ENCODE assay signal across 9 mouse cellular contexts in genomic region chr9:44723521-44724041, GRCm38 (mm10). TPM values are rescaled to one million over a fixed set of nuclear protein-coding genes. Genes with fewer than 3 reads are reported as not detected.
DNase-seq lines count a peak whose midpoint lies in the region; ATAC-seq lines count a peak whose summit lies in the region.
"Had no signal": no experiment of that assay in that cellular context is flagged by ENCODE, and none has a peak within 500 bp of the region (broad histone marks: within the 10 kb centered on the region; RNA-seq: fewer than 3 reads in every experiment).

No protein-coding gene starts in this region.

- 70% methylated on average over 11 of the region's 11 CpGs for WGBS in kidney, embryonic 15.5 days
- WGBS in embryonic facial prominence, embryonic 11.5 days, result 78% methylated on average over 11 of the region's 11 CpGs
- WGBS in hindbrain, embryonic 10.5 days, result 74% methylated on average over 11 of the region's 11 CpGs
- 64% methylated on average over 11 of the region's 11 CpGs for WGBS in midbrain, embryonic 16.5 days

- peaks cover 87% of the 10 kb centered on the region for H3K4me1 ChIP-seq in kidney, embryonic 15.5 days
- H3K4me1 ChIP-seq in embryonic facial prominence, embryonic 11.5 days (ENCODE audit: control insufficient read depth, insufficient read depth, low read length), result peaks cover 14% of the 10 kb centered on the region
- H3K4me1 ChIP-seq in hindbrain, embryonic 10.5 days (replicated peaks), result peaks cover 94% of the 10 kb centered on the region
- peaks cover 51% of the 10 kb centered on the region for H3K4me1 ChIP-seq in midbrain, embryonic 16.5 days (ENCODE audit: control insufficient read depth, insufficient read depth, low read length)

- H3K27me3 ChIP-seq in kidney, embryonic 15.5 days, result no peaks in the 10 kb centered on the region
- no peaks in the 10 kb centered on the region for H3K27me3 ChIP-seq in embryonic facial prominence, embryonic 11.5 days (ENCODE audit: control insufficient read depth, insufficient read depth, low read length)
- H3K27me3 ChIP-seq in hindbrain, embryonic 10.5 days (ENCODE audit: insufficient read depth, poor library complexity, severe bottlenecking), result no peaks in the 10 kb centered on the region
- H3K27me3 ChIP-seq in midbrain, embryonic 16.5 days (ENCODE audit: control insufficient read depth, insufficient read depth, low read depth, low read length), result no peaks in the 10 kb centered on the region

- DNase-seq in kidney, postnatal 14 days, result no peak
- no peak for DNase-seq in embryonic facial prominence, embryonic 11.5 days (ENCODE audit: low spot score)
- no peak for DNase-seq in hindbrain, embryonic 10.5 days (ENCODE audit: low spot score)
- no peak for DNase-seq in right cerebral cortex, postnatal 14 days
- no peak for DNase-seq in gastrocnemius, postnatal 14 days
- DNase-seq in layer of hippocampus, adult 9-10 months (ENCODE audit: low spot score), result no peak

- H3K4me3 ChIP-seq in kidney, embryonic 15.5 days (replicated peaks), result no peak overlapping the region
- H3K4me3 ChIP-seq in embryonic facial prominence, embryonic 11.5 days (ENCODE audit: low read depth, low read length), result no peak overlapping the region
- H3K4me3 ChIP-seq in hindbrain, embryonic 10.5 days, result peak overlapping the region; percentile 5; the same call in 1 of the 2 replicates
- no peak overlapping the region for H3K4me3 ChIP-seq in midbrain, embryonic 16.5 days (ENCODE audit: low read depth, low read length)

- H3K9ac ChIP-seq in kidney, embryonic 15.5 days, result no peak overlapping the region
- peak overlapping the region; percentile 34 for H3K9ac ChIP-seq in embryonic facial prominence, embryonic 11.5 days (replicated peaks; ENCODE audit: low read length)
- H3K9ac ChIP-seq in midbrain, embryonic 16.5 days (ENCODE audit: low read depth, low read length), result no peak overlapping the region

- intact Hi-C loops in gastrocnemius, postnatal 14 days (cut with DNase I; ENCODE audit: low total_unique reads), result no loop called here

- H3K36me3 ChIP-seq in kidney, embryonic 15.5 days, result peaks cover 24% of the 10 kb centered on the region
- no peaks in the 10 kb centered on the region for H3K36me3 ChIP-seq in embryonic facial prominence, embryonic 11.5 days (replicated peaks; ENCODE audit: control insufficient read depth, insufficient read depth, low read depth, low read length)
- no peaks in the 10 kb centered on the region for H3K36me3 ChIP-seq in hindbrain, embryonic 10.5 days
- no peaks in the 10 kb centered on the region for H3K36me3 ChIP-seq in midbrain, embryonic 16.5 days (ENCODE audit: control insufficient read depth, insufficient read depth, low read length)

- no peak for ATAC-seq in kidney, embryonic 15.5 days (replicated peaks; ENCODE audit: low FRiP score)
- no peak for ATAC-seq in embryonic facial prominence, embryonic 11.5 days (replicated peaks; ENCODE audit: insufficient number of reproducible peaks, low FRiP score, low TSS enrichment, low read depth)
- ATAC-seq in midbrain, embryonic 16.5 days, result no peak

- peak overlapping the region; percentile 64 for H3K27ac ChIP-seq in kidney, embryonic 15.5 days
- H3K27ac ChIP-seq in embryonic facial prominence, embryonic 11.5 days (replicated peaks; ENCODE audit: low read depth, low read length), result peak overlapping the region; percentile 52; the same call in 1 of the 2 replicates
- H3K27ac ChIP-seq in hindbrain, embryonic 10.5 days, result peak overlapping the region; percentile 73
- peak overlapping the region; percentile 32 for H3K27ac ChIP-seq in midbrain, embryonic 16.5 days (ENCODE audit: low read length)

- H3K9me3 ChIP-seq in kidney, embryonic 15.5 days (replicated peaks), result no peaks in the 10 kb centered on the region
- no peaks in the 10 kb centered on the region for H3K9me3 ChIP-seq in embryonic facial prominence, embryonic 11.5 days (replicated peaks; ENCODE audit: control insufficient read depth, low read length)
- no peaks in the 10 kb centered on the region for H3K9me3 ChIP-seq in hindbrain, embryonic 10.5 days
- H3K9me3 ChIP-seq in midbrain, embryonic 16.5 days (replicated peaks; ENCODE audit: control insufficient read depth, low read length, poor library complexity, severe bottlenecking), result no peaks in the 10 kb centered on the region

- 0 out of 2 replicates have a peak overlapping the region, but pooled peaks have one; percentile 4 for H3K4me2 ChIP-seq in kidney, embryonic 15.5 days
- H3K4me2 ChIP-seq in embryonic facial prominence, embryonic 11.5 days (ENCODE audit: low read depth, low read length), result no peak overlapping the region
- no peak overlapping the region for H3K4me2 ChIP-seq in midbrain, embryonic 16.5 days (ENCODE audit: low read length)

RNA-seq across cellular contexts. Expression of gene Phldb1, which starts 11.4 kb away (rescaled TPM):
- polyA plus RNA-seq in kidney, embryonic 15.5 days (2015; fragmentation: Nextera tagmentation; extraction: Ambion mirVana), result 34.5 and 36.4 TPM in 2 replicates
- polyA plus RNA-seq in embryonic facial prominence, embryonic 11.5 days (2014; fragmentation: Nextera tagmentation; extraction: Ambion mirVana), result 27.8 and 30.0 TPM in 2 replicates
- polyA plus RNA-seq in hindbrain, embryonic 10.5 days (2016; fragmentation: Nextera tagmentation; extraction: Ambion mirVana), result 45.4 and 49.5 TPM in 2 replicates
- 48.1 and 51.7 TPM in 2 replicates for polyA plus RNA-seq in midbrain, embryonic 16.5 days (2015; fragmentation: Nextera tagmentation; extraction: Ambion mirVana)
- 10 to 100 TPM; 43.8 to 47.6 TPM for total RNA-seq in gastrocnemius, postnatal 14 days (2021)

RNA-seq across cellular contexts. Expression of gene Arcn1, which starts 44.1 kb away (rescaled TPM):
- polyA plus RNA-seq in kidney, embryonic 15.5 days (2015; fragmentation: Nextera tagmentation; extraction: Ambion mirVana), result 201 and 202 TPM in 2 replicates
- polyA plus RNA-seq in embryonic facial prominence, embryonic 11.5 days (2014; fragmentation: Nextera tagmentation; extraction: Ambion mirVana), result 208 and 223 TPM in 2 replicates
- 154 and 170 TPM in 2 replicates for polyA plus RNA-seq in hindbrain, embryonic 10.5 days (2016; fragmentation: Nextera tagmentation; extraction: Ambion mirVana)
- polyA plus RNA-seq in midbrain, embryonic 16.5 days (2015; fragmentation: Nextera tagmentation; extraction: Ambion mirVana), result 140 and 146 TPM in 2 replicates
- 10 to 100 TPM; 65.1 to 69.9 TPM for total RNA-seq in gastrocnemius, postnatal 14 days (2021)

RNA-seq across cellular contexts. Expression of gene Ift46, which starts 44.1 kb away (rescaled TPM):
- polyA plus RNA-seq in kidney, embryonic 15.5 days (2015; fragmentation: Nextera tagmentation; extraction: Ambion mirVana), result 99.3 and 105 TPM in 2 replicates
- 142 and 152 TPM in 2 replicates for polyA plus RNA-seq in embryonic facial prominence, embryonic 11.5 days (2014; fragmentation: Nextera tagmentation; extraction: Ambion mirVana)
- polyA plus RNA-seq in hindbrain, embryonic 10.5 days (2016; fragmentation: Nextera tagmentation; extraction: Ambion mirVana), result 124 and 152 TPM in 2 replicates
- polyA plus RNA-seq in midbrain, embryonic 16.5 days (2015; fragmentation: Nextera tagmentation; extraction: Ambion mirVana), result 188 and 193 TPM in 2 replicates
- 10 to 100 TPM; 29.2 to 38.8 TPM for total RNA-seq in gastrocnemius, postnatal 14 days (2021)

RNA-seq across cellular contexts. Expression of gene Treh, which starts 50.5 kb away (rescaled TPM):
- polyA plus RNA-seq in kidney, embryonic 15.5 days (2015; fragmentation: Nextera tagmentation; extraction: Ambion mirVana), result 0.22 and 0.23 TPM in 2 replicates
- not detected in 2 replicates for polyA plus RNA-seq in embryonic facial prominence, embryonic 11.5 days (2014; fragmentation: Nextera tagmentation; extraction: Ambion mirVana)
- polyA plus RNA-seq in hindbrain, embryonic 10.5 days (2016; fragmentation: Nextera tagmentation; extraction: Ambion mirVana), result not detected in 2 replicates
- polyA plus RNA-seq in midbrain, embryonic 16.5 days (2015; fragmentation: Nextera tagmentation; extraction: Ambion mirVana), result not detected in 2 replicates
- not detected for total RNA-seq in gastrocnemius, postnatal 14 days (2021)
- polyA plus RNA-seq: testis, adult 2 months had no signal
